Mouse (Mus musculus): Measurements from ENCODE around the gene Mga.

DNA sequence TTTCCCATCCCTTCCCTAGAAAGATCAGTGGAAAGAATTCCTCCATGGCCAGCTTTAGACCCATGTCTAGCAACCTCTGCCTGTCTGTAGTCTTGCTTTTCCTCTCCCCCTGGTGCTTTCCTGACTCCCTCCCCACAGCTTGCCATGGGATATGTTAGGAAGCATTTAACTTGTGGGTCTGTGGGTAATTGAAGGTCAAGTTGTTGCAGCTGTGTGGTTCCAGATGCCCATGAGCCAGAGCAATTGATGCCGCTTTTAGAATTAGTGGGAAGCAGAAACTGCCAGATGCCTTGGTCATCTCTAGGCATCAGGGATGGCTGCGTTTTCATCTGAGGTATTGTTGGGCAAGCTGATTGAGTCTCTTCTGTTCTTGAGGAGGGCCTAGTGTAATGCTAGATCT is 84.6 kb downstream of the Mga start:
- TF ChIP-seq POLR2A (IDR thresholded peaks at IDR 0.05; ENCODE audit: borderline replicate concordance, extremely low read depth, low read depth, low read length), result no peak
- no peak for TF ChIP-seq CTCF (IDR thresholded peaks at IDR 0.05; ENCODE audit: insufficient read depth, low read length)

Measured in lung, adult 2 months (tissue).